Mouse (Mus musculus): Measurements from ENCODE around the gene Tmem131l.
"Not testable (repeated sequence)": the region's sequence is repeated elsewhere in the genome, so short reads cannot be mapped to it uniquely, and the experiment has no call there.

GRCm38 (mm10) chr3:83879261-83880050, 160.5 kb downstream of the Tmem131l start:
- not testable (repeated sequence) for TF ChIP-seq POLR2A, CTCF (IDR thresholded peaks at IDR 0.05; ENCODE audit: extremely low read depth, insufficient read depth, low read length)
